Mouse (Mus musculus) heart, embryonic 10.5 days (tissue): Measurements from ENCODE around the gene Ttc9. TPM values are rescaled to one million over a fixed set of nuclear protein-coding genes. Genes with fewer than 3 reads are reported as not detected.

Source experiments
- DNase-seq: peaks from one replicate; pipeline ENCODE4 v3.0.0-alpha.2; 2017; ENCODE audit warnings: low spot score
- H3K27ac ChIP-seq: fragments of 300-500 bp; sonication (generic); 2 replicates; pipeline ENCODE4 v1.5.1; 2016; ENCODE audit warnings: mild to moderate bottlenecking
- H3K27me3 ChIP-seq: fragments of 300-500 bp; sonication (generic); 2 replicates; pipeline ENCODE4 v1.6.1; 2016; ENCODE audit warnings: mild to moderate bottlenecking; ENCODE audit not compliant: poor library complexity, insufficient read depth, severe bottlenecking
- H3K36me3 ChIP-seq: fragments of 300-500 bp; sonication (generic); 2 replicates; pipeline ENCODE4 v1.6.1; 2016; ENCODE audit warnings: mild to moderate bottlenecking, moderate library complexity
- H3K4me1 ChIP-seq: fragments of 300-500 bp; sonication (generic); 2 replicates; pipeline ENCODE4 v1.6.1; 2016; ENCODE audit warnings: mild to moderate bottlenecking
- H3K4me3 ChIP-seq: fragments of 300-500 bp; sonication (generic); 2 replicates; pipeline ENCODE4 v1.5.1; 2016; ENCODE audit warnings: mild to moderate bottlenecking, moderate library complexity
- H3K9me3 ChIP-seq: fragments of 300-500 bp; sonication (generic); 2 replicates; pipeline ENCODE4 v1.6.1; 2016; ENCODE audit warnings: mild to moderate bottlenecking, moderate library complexity
- WGBS: fragments of 180-500 bp; shearing (Covaris S2); methylation state at CpG from one replicate; pipeline ENCODE4 v1.1.7; 2016; 5-methylcytosine and 5-hydroxymethylcytosine counted together
- polyA plus RNA-seq: library from polyadenylated mRNA; unstranded; fragments of >200 nt; fragmentation: Nextera tagmentation; extraction: Ambion mirVana; gene quantifications from 2 replicates; pipeline ENCODE4 v1.2.1, GENCODE M21; 2016

Ttc9 gene
- polyA plus RNA-seq, 1 experiment from 2014 or later, result 2.0 TPM

- Histone ChIP-seq H3K27me3 (no peaks in the 10 kb centered on the region; the same call in 1 of the 2 replicates), H3K4me1 (peaks cover 7% of the 10 kb centered on the region), H3K9me3 (no peaks in the 10 kb centered on the region), H3K27ac (no peak overlapping the region), H3K4me3 (no peak overlapping the region), H3K36me3 (no peaks in the 10 kb centered on the region)
- DNase-seq, result no peak
- WGBS, result 44% methylated on average over 2 of the region's 2 CpGs
Observed at GRCm38 (mm10) chr12:81675557-81675956, 44.5 kb downstream of the Ttc9 start.

DNA sequence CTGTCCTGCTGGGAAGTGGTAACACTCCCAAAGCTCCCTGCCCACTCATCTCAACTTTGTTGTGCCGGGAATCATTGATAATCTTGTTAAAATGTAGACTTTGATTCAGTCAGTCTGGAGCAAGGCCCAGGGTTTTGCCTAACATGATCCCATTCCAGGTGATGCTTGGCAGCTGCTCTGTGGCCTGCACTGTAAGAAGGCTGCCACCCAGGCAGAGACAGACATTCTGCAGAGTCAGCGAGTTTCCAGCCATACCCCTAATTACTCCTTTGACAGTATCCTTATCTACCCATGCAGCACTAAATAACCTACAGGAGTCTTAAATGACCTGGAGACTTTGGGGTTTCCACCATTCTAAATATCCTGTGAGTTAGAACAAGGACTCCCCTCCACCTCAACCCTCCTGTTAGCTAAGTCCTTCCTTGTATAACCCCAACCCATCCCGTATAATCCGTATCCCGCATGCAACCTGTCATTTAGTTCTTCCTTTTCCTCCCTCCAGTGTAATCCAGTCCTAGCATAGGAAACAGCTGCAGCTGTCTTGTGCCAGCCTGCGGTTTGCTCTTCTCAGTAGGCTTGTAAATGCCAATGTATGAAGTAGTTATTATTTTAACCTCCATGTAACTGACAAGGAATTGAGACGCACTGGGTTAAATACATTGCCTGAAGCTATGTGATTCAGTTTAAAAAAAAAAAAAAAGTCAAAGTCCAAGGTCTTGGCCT lies 48.9 kb downstream of the Ttc9 start:
- Histone ChIP-seq H3K4me1 (peaks cover 7% of the 10 kb centered on the region), H3K27me3 (no peaks in the 10 kb centered on the region), H3K27ac (no peak overlapping the region), H3K36me3 (no peaks in the 10 kb centered on the region), H3K9me3 (no peaks in the 10 kb centered on the region), H3K4me3 (no peak overlapping the region)
- 65% methylated on average over 7 of the region's 7 CpGs for WGBS
- DNase-seq, result no peak

DNA sequence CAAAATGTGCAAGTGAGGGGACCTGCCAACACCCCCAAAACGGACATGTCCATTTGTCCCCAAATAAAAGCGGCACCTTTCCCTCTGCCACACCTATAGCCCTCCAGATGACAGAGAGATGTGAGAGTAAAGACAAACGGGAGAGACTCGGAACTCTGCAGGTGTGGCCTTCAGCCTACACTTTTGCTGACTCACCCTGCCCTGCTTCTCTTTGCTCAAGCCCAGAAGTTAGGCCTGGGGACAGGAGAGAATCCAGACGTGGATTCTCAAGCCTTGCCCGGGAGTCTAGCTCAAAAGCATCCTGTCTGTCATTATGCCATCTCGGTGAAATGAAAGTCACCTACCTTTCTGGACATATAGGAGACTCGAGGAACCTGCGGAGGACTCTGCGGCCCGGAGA lies 52.3 kb downstream of the Ttc9 start:
- WGBS, result 63% methylated on average over 11 of the region's 11 CpGs
- no peaks in the 10 kb centered on the region for H3K36me3 ChIP-seq

DNA sequence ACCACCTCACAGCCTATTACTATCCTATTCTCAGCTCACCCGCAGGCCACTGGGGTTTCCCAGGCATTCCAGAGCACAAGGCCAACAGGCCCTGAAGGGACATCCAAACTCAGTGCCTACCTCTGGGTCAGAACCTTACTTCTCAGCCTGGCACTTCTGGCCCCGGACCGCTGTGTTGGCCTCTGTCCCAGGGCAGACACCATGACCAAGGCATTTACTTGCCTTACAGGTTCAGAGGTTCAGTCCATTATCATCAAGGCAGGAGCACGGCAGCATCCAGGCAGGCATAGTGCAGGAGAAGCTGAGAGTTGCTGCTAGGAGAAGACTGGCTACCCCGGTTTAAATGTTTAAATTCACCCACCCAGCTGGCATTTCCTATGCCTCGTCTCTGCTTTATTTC lies 53.0 kb downstream of the Ttc9 start:
- no peak overlapping the region for H3K4me3 ChIP-seq
- H3K9me3 ChIP-seq, result no peaks in the 10 kb centered on the region
- H3K4me1 ChIP-seq, result peaks cover 4% of the 10 kb centered on the region; the same call in 1 of the 2 replicates
- DNase-seq, result no peak
- no peaks in the 10 kb centered on the region for H3K36me3 ChIP-seq
- H3K27ac ChIP-seq, result no peak overlapping the region
- WGBS, result 77% methylated on average over 6 of the region's 6 CpGs
- H3K27me3 ChIP-seq, result no peaks in the 10 kb centered on the region

More for the DNA sequence above, 52.3 kb downstream of the Ttc9 start:
- no peak overlapping the region for H3K27ac ChIP-seq
- no peak overlapping the region for H3K4me3 ChIP-seq
- H3K4me1 ChIP-seq, result peaks cover 7% of the 10 kb centered on the region
- H3K9me3 ChIP-seq, result no peaks in the 10 kb centered on the region
- no peak for DNase-seq
- no peaks in the 10 kb centered on the region for H3K27me3 ChIP-seq

DNA sequence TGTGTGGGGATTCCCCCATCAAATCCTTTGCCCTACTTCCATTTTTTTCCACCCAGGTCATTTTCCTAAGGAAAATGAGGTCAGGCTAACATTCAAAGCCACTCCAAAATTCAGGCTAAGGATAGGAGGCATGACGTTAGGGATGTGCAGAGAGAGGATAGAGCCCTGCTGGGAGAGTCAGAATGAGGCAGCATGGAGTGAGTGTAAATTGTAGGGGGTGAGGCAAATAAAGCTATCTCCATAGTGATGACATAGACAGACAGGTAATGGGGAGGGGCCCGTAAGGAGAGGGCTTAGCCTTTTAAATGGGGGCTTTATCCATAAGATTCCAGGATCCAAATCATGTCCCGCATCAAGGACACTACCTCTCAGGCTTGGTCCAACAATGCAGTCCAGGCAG lies 54.9 kb downstream of the Ttc9 start:
- H3K4me3 ChIP-seq, result no peak overlapping the region
- no peak for DNase-seq
- H3K27ac ChIP-seq, result no peak overlapping the region
- H3K27me3 ChIP-seq, result 0 out of 2 replicates have a peak, but pooled peaks cover 4% of the 10 kb centered on the region
- no peaks in the 10 kb centered on the region for H3K9me3 ChIP-seq
- H3K4me1 ChIP-seq, result 0 out of 2 replicates have a peak, but pooled peaks cover 9% of the 10 kb centered on the region
- no peaks in the 10 kb centered on the region for H3K36me3 ChIP-seq
- 35% methylated on average over 3 of the region's 3 CpGs for WGBS

- Histone ChIP-seq H3K27me3 (0 out of 2 replicates have a peak, but pooled peaks cover 4% of the 10 kb centered on the region), H3K4me1 (0 out of 2 replicates have a peak, but pooled peaks cover 9% of the 10 kb centered on the region), H3K27ac (no peak overlapping the region), H3K4me3 (no peak overlapping the region), H3K36me3 (no peaks in the 10 kb centered on the region), H3K9me3 (no peaks in the 10 kb centered on the region)
- no peak for DNase-seq
- 49% methylated on average over 12 of the region's 12 CpGs for WGBS
Observed at GRCm38 (mm10) chr12:81686406-81687117, 55.5 kb downstream of the Ttc9 start.

GRCm38 (mm10) chr12:81687873-81688272 lies 56.8 kb downstream of the Ttc9 start:
- Histone ChIP-seq H3K27me3 (0 out of 2 replicates have a peak, but pooled peaks cover 4% of the 10 kb centered on the region), H3K4me3 (no peak overlapping the region), H3K4me1 (0 out of 2 replicates have a peak, but pooled peaks cover 9% of the 10 kb centered on the region), H3K9me3 (no peaks in the 10 kb centered on the region), H3K36me3 (no peaks in the 10 kb centered on the region), H3K27ac (no peak overlapping the region)
- no peak for DNase-seq
- WGBS, result 76% methylated on average over 5 of the region's 5 CpGs

- peak; percentile 79 for DNase-seq
- Histone ChIP-seq H3K4me1 (0 out of 2 replicates have a peak, but pooled peaks cover 9% of the 10 kb centered on the region), H3K36me3 (no peaks in the 10 kb centered on the region), H3K27me3 (0 out of 2 replicates have a peak, but pooled peaks cover 4% of the 10 kb centered on the region), H3K9me3 (no peaks in the 10 kb centered on the region), H3K4me3 (no peak overlapping the region), H3K27ac (no peak overlapping the region)
- 73% methylated on average over 4 of the region's 4 CpGs for WGBS
Observed at GRCm38 (mm10) chr12:81688537-81688936, 57.5 kb downstream of the Ttc9 start.

- WGBS, result 35% methylated on average over 4 of the region's 4 CpGs
- Histone ChIP-seq H3K36me3 (no peaks in the 10 kb centered on the region), H3K4me1 (0 out of 2 replicates have a peak, but pooled peaks cover 9% of the 10 kb centered on the region), H3K9me3 (no peaks in the 10 kb centered on the region), H3K27ac (peak overlapping the region; percentile 62; the same call in 1 of the 2 replicates), H3K4me3 (no peak overlapping the region), H3K27me3 (0 out of 2 replicates have a peak, but pooled peaks cover 4% of the 10 kb centered on the region)
- no peak for DNase-seq
Observed at GRCm38 (mm10) chr12:81689505-81690056, 58.5 kb downstream of the Ttc9 start.

- 92% methylated on average over 15 of the region's 15 CpGs for WGBS
- Histone ChIP-seq H3K27ac (peak overlapping the region; percentile 62), H3K4me3 (no peak overlapping the region), H3K9me3 (no peaks in the 10 kb centered on the region), H3K4me1 (0 out of 2 replicates have a peak, but pooled peaks cover 9% of the 10 kb centered on the region), H3K27me3 (0 out of 2 replicates have a peak, but pooled peaks cover 4% of the 10 kb centered on the region), H3K36me3 (no peaks in the 10 kb centered on the region)
- DNase-seq, result no peak
Observed at GRCm38 (mm10) chr12:81690111-81690510, 59.1 kb downstream of the Ttc9 start.

GRCm38 (mm10) chr12:81690751-81691150 lies 59.7 kb downstream of the Ttc9 start:
- no peak for DNase-seq
- no peak overlapping the region for H3K4me3 ChIP-seq
- 0 out of 2 replicates have a peak, but pooled peaks cover 4% of the 10 kb centered on the region for H3K27me3 ChIP-seq
- H3K9me3 ChIP-seq, result no peaks in the 10 kb centered on the region
- no peaks in the 10 kb centered on the region for H3K36me3 ChIP-seq
- 0 out of 2 replicates have a peak, but pooled peaks cover 9% of the 10 kb centered on the region for H3K4me1 ChIP-seq
- 65% methylated on average over 7 of the region's 7 CpGs for WGBS
- peak overlapping the region; percentile 62 for H3K27ac ChIP-seq

- H3K4me3 ChIP-seq, result no peak overlapping the region
- no peak for DNase-seq
- peak overlapping the region; percentile 62 for H3K27ac ChIP-seq
- 0 out of 2 replicates have a peak, but pooled peaks cover 4% of the 10 kb centered on the region for H3K27me3 ChIP-seq
- 0 out of 2 replicates have a peak, but pooled peaks cover 9% of the 10 kb centered on the region for H3K4me1 ChIP-seq
- H3K36me3 ChIP-seq, result no peaks in the 10 kb centered on the region
- no peaks in the 10 kb centered on the region for H3K9me3 ChIP-seq
- WGBS, result 38% methylated on average over 8 of the region's 8 CpGs
Observed at GRCm38 (mm10) chr12:81691177-81691730, 60.2 kb downstream of the Ttc9 start.
